Mouse (Mus musculus) frontal cortex, postnatal 10 days (tissue): ENCODE results near the gene Ercc4.
A peak's percentile ranks its signal among the peaks of the same experiment; 100 is the strongest.

Experiments
- DNase-seq, 2 experiments: peaks; one replicate each; pipeline ENCODE4 v3.0.0; 2022; ENCODE audit warnings: low spot score in 2 of 2, mixed read lengths in 1 of 2

The Ercc4 gene

GRCm38 (mm10) chr16:13147810-13148555 lies 38.5 kb downstream of the Ercc4 start:
- DNase-seq: no peak

DNA sequence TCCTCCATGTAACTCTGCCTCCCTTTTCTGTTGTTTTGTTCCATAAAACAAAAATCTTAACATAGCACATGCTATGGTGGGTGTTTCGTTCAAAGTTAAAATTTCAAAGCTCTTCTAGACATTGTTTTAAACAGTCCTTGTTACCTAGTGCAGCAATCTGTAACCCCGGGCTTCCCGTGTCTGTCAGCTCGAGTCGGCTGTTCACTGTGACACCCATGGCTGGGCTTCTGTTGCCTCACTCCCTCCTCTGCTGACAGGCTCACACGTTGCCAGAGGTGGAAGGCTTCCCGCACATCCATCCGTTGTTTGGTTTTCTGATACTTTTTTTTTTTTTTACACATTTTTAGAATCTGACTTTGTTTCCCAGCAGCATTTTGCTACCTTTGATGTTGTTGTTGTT lies 40.5 kb downstream of the Ercc4 start:
- DNase-seq: no peak

DNA sequence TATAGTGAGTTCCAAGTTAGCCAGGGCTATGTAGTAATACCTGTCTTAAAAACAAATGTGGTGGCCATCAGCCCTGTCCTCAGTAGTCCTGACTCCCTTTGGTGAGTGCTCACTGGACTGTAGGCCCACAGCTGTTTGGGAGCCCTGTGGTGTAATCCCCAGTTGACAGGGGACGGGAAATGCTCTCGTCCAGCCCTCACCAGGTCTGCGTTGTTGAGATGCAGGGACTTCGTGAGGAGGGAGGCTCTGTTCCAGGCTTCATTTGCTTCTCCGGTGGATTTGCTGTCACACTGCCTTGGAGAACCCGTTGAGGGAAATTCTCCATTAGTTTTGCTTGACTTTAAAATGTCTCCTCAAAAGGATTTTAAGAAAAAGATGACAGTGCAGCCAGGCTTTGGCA lies 41.3 kb downstream of the Ercc4 start:
- DNase-seq: no peak

GRCm38 (mm10) chr16:13152475-13152874 lies 43.0 kb downstream of the Ercc4 start:
- DNase-seq: no peak

GRCm38 (mm10) chr16:13153215-13153614 lies 43.7 kb downstream of the Ercc4 start:
- no peak for DNase-seq

DNA sequence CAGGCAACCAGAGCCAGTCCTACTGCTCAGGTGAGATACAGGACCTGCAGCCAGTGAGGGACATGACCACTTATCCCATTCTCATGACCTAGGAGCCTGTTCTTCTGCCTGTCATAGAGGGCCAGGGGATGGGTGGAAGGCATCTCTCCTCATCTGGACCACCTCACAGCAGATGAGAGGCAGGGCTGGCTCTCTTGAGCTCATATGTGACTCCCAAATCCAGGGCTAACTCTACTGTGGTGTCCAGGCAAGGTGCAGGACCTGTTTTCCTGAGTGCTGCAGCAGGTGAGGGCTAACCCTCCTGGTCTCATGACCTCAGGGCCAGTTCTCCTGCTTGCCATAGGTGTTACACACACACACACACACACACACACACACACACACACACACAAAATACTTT lies 44.9 kb downstream of the Ercc4 start:
- no peak for DNase-seq

DNA sequence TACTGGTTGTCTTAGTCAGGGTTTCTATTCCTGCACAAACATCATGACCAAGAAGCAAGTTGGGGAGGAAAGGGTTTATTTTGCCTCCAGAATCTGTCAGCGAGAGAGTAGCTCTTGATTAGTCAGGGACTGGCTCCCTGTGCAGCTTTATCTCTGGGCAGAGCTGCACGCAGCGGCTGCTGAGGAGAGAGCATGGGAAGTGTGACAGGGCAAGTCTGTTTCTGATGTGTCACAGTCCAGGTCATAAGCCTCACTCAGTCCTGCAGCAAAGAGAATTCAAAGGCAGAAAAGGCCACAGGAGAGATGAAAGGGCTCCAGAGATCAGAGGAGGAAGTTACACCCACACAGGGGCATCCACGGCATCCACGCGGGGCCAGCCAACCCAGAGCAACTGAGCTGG lies 47.8 kb downstream of the Ercc4 start:
- no peak for DNase-seq

- DNase-seq: no peak
Measured at GRCm38 (mm10) chr16:13158153-13158670, 48.7 kb downstream of the Ercc4 start.

DNA sequence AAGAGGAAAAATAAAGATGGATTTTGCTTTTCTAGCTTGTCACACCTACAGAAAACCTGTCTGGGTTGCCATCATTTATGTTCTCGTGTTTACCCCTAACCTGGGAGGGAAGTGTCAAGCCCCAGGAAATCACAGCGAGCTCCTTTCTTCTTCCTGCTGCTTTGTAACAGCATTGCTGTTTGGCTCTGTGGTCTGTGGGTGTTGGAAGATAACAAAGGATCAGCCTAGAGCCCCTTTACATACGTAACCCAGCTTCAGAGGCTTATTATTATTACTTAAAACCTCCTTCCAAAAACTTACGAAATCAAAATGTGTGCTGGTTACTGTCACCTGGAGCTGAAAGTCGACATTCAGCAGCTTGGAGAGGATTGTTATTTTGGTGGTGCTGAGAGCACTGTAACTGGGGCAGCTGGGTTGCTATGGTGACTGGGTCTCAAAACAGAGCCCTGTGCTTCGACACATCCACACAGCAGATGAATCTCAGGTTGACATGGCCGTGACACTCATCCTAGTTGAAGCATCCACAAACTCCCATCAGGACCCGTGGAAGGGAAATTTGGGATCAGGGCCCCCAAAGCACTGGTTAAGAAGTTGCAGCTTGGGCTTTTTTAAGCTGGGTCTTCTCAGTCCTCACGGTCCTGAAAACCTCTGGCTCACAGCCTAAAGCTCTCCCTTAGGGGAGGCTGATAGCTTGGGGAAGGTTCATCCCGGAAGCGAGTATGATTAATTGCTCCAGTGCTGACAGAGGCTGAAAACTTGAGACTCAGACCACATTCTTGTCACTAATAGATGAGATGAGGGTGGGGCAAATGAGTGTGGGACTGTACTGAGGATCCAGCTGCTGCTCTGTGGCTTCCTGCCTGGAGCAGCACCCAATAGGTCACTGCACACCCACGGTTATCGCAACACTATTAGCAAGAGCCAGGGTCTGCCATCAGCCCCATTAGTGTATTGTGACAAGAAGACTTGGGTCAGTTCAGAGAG lies 49.7 kb downstream of the Ercc4 start:
- peak; percentile 46 to 55 for DNase-seq

- peak; percentile 85 to 91 for DNase-seq
Measured at GRCm38 (mm10) chr16:13159927-13160644, 50.6 kb downstream of the Ercc4 start.

- DNase-seq: no peak
Measured at GRCm38 (mm10) chr16:13161516-13161915, 52.0 kb downstream of the Ercc4 start.

DNA sequence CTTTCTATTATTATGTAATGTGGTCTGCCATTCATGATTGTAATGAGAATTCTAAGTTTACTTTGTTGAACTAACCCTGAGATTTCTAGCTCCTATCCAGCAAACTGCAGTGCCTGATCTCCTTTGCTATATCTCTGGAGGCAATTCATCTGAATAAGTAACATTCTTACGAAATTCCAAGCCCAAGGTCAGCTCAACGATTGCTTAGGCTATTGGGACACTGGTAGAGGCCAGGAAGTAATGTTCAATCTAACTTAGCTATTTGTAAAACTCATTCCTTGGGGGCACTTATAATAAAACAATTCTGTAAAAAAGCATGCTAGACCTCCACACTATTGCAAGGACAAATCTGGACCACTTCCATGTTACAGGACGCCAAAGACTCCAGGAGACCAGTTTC lies 58.2 kb downstream of the Ercc4 start:
- no peak for DNase-seq

- DNase-seq: no peak
Measured at GRCm38 (mm10) chr16:13173055-13173742, 63.7 kb downstream of the Ercc4 start.

GRCm38 (mm10) chr16:13182526-13182925 lies 73.0 kb downstream of the Ercc4 start:
- DNase-seq: no peak

DNA sequence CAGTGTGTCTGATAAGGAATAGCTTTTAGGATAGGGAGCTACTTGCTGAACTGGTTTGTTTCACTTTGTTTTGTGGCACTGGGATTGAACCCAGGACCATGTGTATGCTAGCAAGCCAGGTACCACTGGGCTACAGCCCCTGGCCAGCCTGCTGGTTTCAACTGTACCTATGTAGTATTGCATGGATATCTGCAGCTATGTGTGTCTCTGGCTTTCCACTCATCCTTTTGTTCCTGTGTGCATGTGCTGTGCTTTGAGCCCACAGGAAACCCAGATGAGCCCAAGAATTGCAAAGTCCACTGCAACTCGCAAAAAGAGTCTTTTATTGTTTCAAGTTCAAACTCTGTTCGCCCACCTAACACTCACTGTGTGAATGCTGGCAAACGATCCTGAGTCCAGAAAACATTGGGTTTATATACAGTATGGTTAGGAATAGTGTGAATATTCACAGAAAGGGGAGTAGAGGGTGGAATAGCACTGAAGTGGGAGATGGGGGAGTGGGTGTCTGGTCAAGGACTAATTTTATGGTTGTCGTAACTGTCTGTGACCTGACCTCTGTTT lies 73.8 kb downstream of the Ercc4 start:
- no peak for DNase-seq

GRCm38 (mm10) chr16:13184381-13184780 lies 74.9 kb downstream of the Ercc4 start:
- no peak for DNase-seq

- no peak for DNase-seq
Measured at GRCm38 (mm10) chr16:13189430-13190107, 80.1 kb downstream of the Ercc4 start.

DNA sequence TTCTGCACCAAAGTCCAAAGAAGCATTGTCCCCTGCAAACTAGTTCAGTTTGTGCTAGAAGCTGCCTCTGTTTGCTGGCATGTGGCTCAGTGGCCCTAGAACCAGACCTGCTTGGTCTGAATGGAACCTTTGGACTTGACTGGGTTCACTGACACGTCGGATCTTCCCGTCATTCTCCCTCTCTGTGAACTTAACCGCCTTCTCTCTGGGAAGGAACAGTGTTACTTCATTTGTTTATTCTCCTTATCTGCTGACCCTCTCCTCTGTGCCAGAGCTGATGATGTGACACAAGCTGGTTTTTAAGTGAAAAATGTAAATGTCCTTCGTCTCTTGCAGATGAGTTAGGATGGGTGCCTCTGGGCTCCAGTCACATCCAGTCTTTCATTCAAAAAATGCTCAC lies 81.0 kb downstream of the Ercc4 start:
- no peak for DNase-seq

GRCm38 (mm10) chr16:13191166-13191565 lies 81.7 kb downstream of the Ercc4 start:
- no peak for DNase-seq

- DNase-seq: peak; percentile 40 to 66
Measured at GRCm38 (mm10) chr16:13193663-13194071, 84.2 kb downstream of the Ercc4 start.
